Mouse (Mus musculus): ENCODE results near the gene Akp3. TPM values are rescaled to one million over a fixed set of nuclear protein-coding genes. Genes with fewer than 3 reads are reported as not detected.

The Akp3 gene
- polyA plus RNA-seq, 1 experiment from 2014 or later: not detected

Other genes with a start within 250 kb of the Akp3 start
- gene Alppl2, start 35.0 kb upstream of the Akp3 start, polyA plus RNA-seq (2014; fragmentation: Nextera tagmentation; extraction: Ambion mirVana): not detected in 2 replicates
- not detected in 2 replicates for gene Alpi, start 23.4 kb upstream of the Akp3 start, polyA plus RNA-seq (2014; fragmentation: Nextera tagmentation; extraction: Ambion mirVana)
- 18.1 and 18.4 TPM in 2 replicates for gene Ecel1, start 31.5 kb downstream of the Akp3 start, polyA plus RNA-seq (2014; fragmentation: Nextera tagmentation; extraction: Ambion mirVana)
- 0.58 and 1.1 TPM in 2 replicates for gene Prss56, start 58.3 kb downstream of the Akp3 start, polyA plus RNA-seq (2014; fragmentation: Nextera tagmentation; extraction: Ambion mirVana)
- gene Chrnd, start 65.6 kb downstream of the Akp3 start, polyA plus RNA-seq (2014; fragmentation: Nextera tagmentation; extraction: Ambion mirVana): not detected in 2 replicates
- gene Chrng, start 79.7 kb downstream of the Akp3 start, polyA plus RNA-seq (2014; fragmentation: Nextera tagmentation; extraction: Ambion mirVana): not detected in 2 replicates
- gene Eif4e2, start 88.9 kb downstream of the Akp3 start, polyA plus RNA-seq (2014; fragmentation: Nextera tagmentation; extraction: Ambion mirVana): 56.6 and 61.9 TPM in 2 replicates
- 0.48 and 0.68 TPM in 2 replicates for gene Efhd1, start 139.4 kb downstream of the Akp3 start, polyA plus RNA-seq (2014; fragmentation: Nextera tagmentation; extraction: Ambion mirVana)
- 50.0 and 53.6 TPM in 2 replicates for gene Gigyf2, start 202.0 kb downstream of the Akp3 start, polyA plus RNA-seq (2014; fragmentation: Nextera tagmentation; extraction: Ambion mirVana)